In genomic region chr2:20541261-20541660, GRCm38 (mm10) we compare ENCODE assay signal across 17 mouse cellular contexts.
"Had no signal": no experiment of that assay in that cellular context is flagged by ENCODE, and none has a peak within 500 bp of the region (broad histone marks: within the 10 kb centered on the region; RNA-seq: fewer than 3 reads in every experiment).

No protein-coding gene starts in this region.

- H3K4me1 ChIP-seq: megakaryocyte, embryonic 14.5 days had no signal

- H3K36me3 ChIP-seq: lung, embryonic 15.5 days; midbrain, embryonic 13.5 days; midbrain, embryonic 15.5 days; neural tube, embryonic 12.5 days; stomach, embryonic 15.5 days had no signal

- H3K27me3 ChIP-seq: lung, embryonic 15.5 days; megakaryocyte, embryonic 14.5 days; midbrain, embryonic 13.5 days; midbrain, embryonic 15.5 days; neural tube, embryonic 12.5 days; stomach, embryonic 15.5 days had no signal

- DNase-seq: lung, adult 2 months; lung, postnatal 14 days; lung, postnatal 36 days; right cerebral cortex, postnatal 14 days; thymus, adult 2 months; thymus, postnatal 25 days; thymus, postnatal 4 days had no signal

- H3K4me2 ChIP-seq: lung, embryonic 15.5 days; midbrain, embryonic 11.5 days; midbrain, embryonic 13.5 days; midbrain, embryonic 15.5 days; neural tube, embryonic 12.5 days; stomach, embryonic 15.5 days had no signal

- ATAC-seq: lung, postnatal 0 days; midbrain, embryonic 13.5 days; midbrain, embryonic 15.5 days had no signal

- H3K4me3 ChIP-seq: lung, embryonic 15.5 days; midbrain, embryonic 13.5 days; midbrain, embryonic 15.5 days; neural tube, embryonic 12.5 days; stomach, embryonic 15.5 days had no signal

- H3K27ac ChIP-seq: lung, embryonic 15.5 days; macrophage; midbrain, embryonic 13.5 days; midbrain, embryonic 15.5 days; neural tube, embryonic 12.5 days; stomach, embryonic 15.5 days; stomach, postnatal 0 days had no signal

- H3K9ac ChIP-seq: lung, embryonic 15.5 days; midbrain, embryonic 13.5 days; midbrain, embryonic 15.5 days; neural tube, embryonic 12.5 days; stomach, embryonic 15.5 days had no signal

- H3K9me3 ChIP-seq: lung, embryonic 15.5 days; midbrain, embryonic 13.5 days; midbrain, embryonic 15.5 days; neural tube, embryonic 12.5 days; stomach, embryonic 15.5 days had no signal
